13 mouse cellular contexts compared by ENCODE assay signal in genomic region chr9:102607471-102607870, GRCm38 (mm10). TPM values are rescaled to one million over a fixed set of nuclear protein-coding genes. Genes with fewer than 3 reads are reported as not detected.
DNase-seq lines count a peak whose midpoint lies in the region; ATAC-seq and TF ChIP-seq lines count a peak whose summit lies in the region.
"Had no signal": no experiment of that assay in that cellular context is flagged by ENCODE, and none has a peak within 500 bp of the region (broad histone marks: within the 10 kb centered on the region; RNA-seq: fewer than 3 reads in every experiment).

No protein-coding gene starts in this region.

- POLR2A ChIA-PET in Patski (lab: Charles Lee), result no interaction called here

- peak overlapping the region; percentile 50 for H3K27ac ChIP-seq in heart, embryonic 10.5 days
- H3K27ac ChIP-seq in liver, postnatal 0 days (ENCODE audit: low read depth), result no peak overlapping the region
- H3K27ac ChIP-seq in liver, embryonic 11.5 days (ENCODE audit: low read depth, low read length), result no peak overlapping the region
- H3K27ac ChIP-seq in cortical plate, adult 2 months (ENCODE audit: insufficient read depth, low read length), result no peak overlapping the region
- H3K27ac ChIP-seq: heart, embryonic 15.5 days; hindbrain, embryonic 15.5 days; liver, embryonic 12.5 days; midbrain, embryonic 13.5 days had no signal

- no peak for TF ChIP-seq EP300 in liver, postnatal 0 days (IDR thresholded peaks at IDR 0.05; ENCODE audit: low read depth)

- H3K36me3 ChIP-seq in heart, embryonic 10.5 days, result peaks cover 46% of the 10 kb centered on the region
- H3K36me3 ChIP-seq in liver, postnatal 0 days (replicated peaks; ENCODE audit: insufficient read depth, low read length), result peaks cover 5% of the 10 kb centered on the region; the same call in 1 of the 2 replicates
- peaks cover 7% of the 10 kb centered on the region for H3K36me3 ChIP-seq in liver, embryonic 11.5 days (ENCODE audit: control insufficient read depth, insufficient read depth, low read length)

- DNase-seq in heart, embryonic 10.5 days (ENCODE audit: low spot score), result peak; percentile 74
- no peak for DNase-seq in heart, adult 18-20 months
- DNase-seq in liver, postnatal 0 days, result no peak
- DNase-seq in liver, embryonic 11.5 days (ENCODE audit: low spot score), result no peak
- no peak for DNase-seq in Patski (ENCODE audit: low read depth, low spot score)
- no peak for DNase-seq in frontal cortex, postnatal 36 days (ENCODE audit: low spot score in 2 of 2)
- DNase-seq: adrenal gland, postnatal 14 days; thymus, postnatal 4 days had no signal

- peaks cover 8% of the 10 kb centered on the region for H3K4me1 ChIP-seq in heart, embryonic 10.5 days
- H3K4me1 ChIP-seq in liver, postnatal 0 days (ENCODE audit: insufficient read depth), result no peaks in the 10 kb centered on the region
- H3K4me1 ChIP-seq in liver, embryonic 11.5 days (replicated peaks; ENCODE audit: control insufficient read depth, insufficient read depth, low read length), result no peaks in the 10 kb centered on the region
- H3K4me1 ChIP-seq in cortical plate, adult 2 months (ENCODE audit: control insufficient read depth, insufficient read depth, low read length), result no peaks in the 10 kb centered on the region
- H3K4me1 ChIP-seq: hindbrain, embryonic 15.5 days; liver, embryonic 12.5 days; midbrain, embryonic 13.5 days had no signal

- TF ChIP-seq POLR2A in cortical plate, adult 2 months (IDR thresholded peaks at IDR 0.05; ENCODE audit: extremely low read depth, insufficient read depth, low read length), result no peak

- WGBS in heart, embryonic 10.5 days, result 56% methylated on average over 5 of the region's 5 CpGs
- WGBS in liver, postnatal 0 days (ENCODE audit: insufficient replicate concordance), result 70% methylated on average over 5 of the region's 5 CpGs
- 67% methylated on average over 5 of the region's 5 CpGs for WGBS in liver, embryonic 11.5 days

- no peak overlapping the region for H3K9ac ChIP-seq in liver, postnatal 0 days (replicated peaks)
- no peak overlapping the region for H3K9ac ChIP-seq in liver, embryonic 11.5 days (ENCODE audit: low read depth, low read length)
- H3K9ac ChIP-seq: heart, embryonic 15.5 days; hindbrain, embryonic 15.5 days; liver, embryonic 12.5 days; midbrain, embryonic 13.5 days had no signal

- H3K27me3 ChIP-seq in heart, embryonic 10.5 days (ENCODE audit: insufficient read depth, poor library complexity, severe bottlenecking), result no peaks in the 10 kb centered on the region
- H3K27me3 ChIP-seq in liver, postnatal 0 days (ENCODE audit: insufficient read depth, low read length), result no peaks in the 10 kb centered on the region
- H3K27me3 ChIP-seq in liver, embryonic 11.5 days (replicated peaks; ENCODE audit: control insufficient read depth, insufficient read depth, low read length), result no peaks in the 10 kb centered on the region
- H3K27me3 ChIP-seq in Patski, result no peaks in the 10 kb centered on the region
- H3K27me3 ChIP-seq: heart, embryonic 15.5 days; hindbrain, embryonic 15.5 days; liver, embryonic 12.5 days; midbrain, embryonic 13.5 days had no signal

- ATAC-seq in liver, postnatal 0 days, result no peak
- no peak for ATAC-seq in liver, embryonic 11.5 days (replicated peaks; ENCODE audit: low FRiP score)
- no peak for ATAC-seq in Patski
- ATAC-seq: liver, embryonic 12.5 days; midbrain, embryonic 13.5 days had no signal

- no peaks in the 10 kb centered on the region for H3K9me3 ChIP-seq in heart, embryonic 10.5 days
- H3K9me3 ChIP-seq in liver, postnatal 0 days (ENCODE audit: low read length), result no peaks in the 10 kb centered on the region
- H3K9me3 ChIP-seq in liver, embryonic 11.5 days (ENCODE audit: control insufficient read depth, low read length), result no peaks in the 10 kb centered on the region
- H3K9me3 ChIP-seq: heart, embryonic 15.5 days; hindbrain, embryonic 15.5 days; liver, embryonic 12.5 days; midbrain, embryonic 13.5 days had no signal

- CTCF ChIA-PET in Patski (lab: Charles Lee), result no interaction called here

- peak; percentile 28; the same call in 1 of the 2 replicates for TF ChIP-seq CTCF in liver, postnatal 0 days (IDR thresholded peaks at IDR 0.05; ENCODE audit: low read depth)
- peak; percentile 43 for TF ChIP-seq CTCF in Patski (IDR thresholded peaks at IDR 0.05)
- TF ChIP-seq CTCF in cortical plate, adult 2 months (IDR thresholded peaks at IDR 0.05; ENCODE audit: extremely low read depth, insufficient read depth, low read length), result peak; percentile 35; the same call in 1 of the 2 replicates

- no peak overlapping the region for H3K4me2 ChIP-seq in liver, postnatal 0 days (ENCODE audit: low read depth, low read length)
- no peak overlapping the region for H3K4me2 ChIP-seq in liver, embryonic 11.5 days
- H3K4me2 ChIP-seq: heart, embryonic 15.5 days; hindbrain, embryonic 15.5 days; liver, embryonic 12.5 days; midbrain, embryonic 13.5 days had no signal

- in situ Hi-C loops in Patski (cut with MboI; ENCODE audit: low pct_unique_long_range_greater_than_20kb), result no loop called here

- H3K4me3 ChIP-seq in heart, embryonic 10.5 days, result no peak overlapping the region
- H3K4me3 ChIP-seq in liver, postnatal 0 days (ENCODE audit: low read depth, low read length), result no peak overlapping the region
- H3K4me3 ChIP-seq in liver, embryonic 11.5 days (ENCODE audit: low read depth, low read length), result no peak overlapping the region
- H3K4me3 ChIP-seq in cortical plate, adult 2 months (ENCODE audit: insufficient read depth, low read length), result no peak overlapping the region
- H3K4me3 ChIP-seq: heart, embryonic 15.5 days; hindbrain, embryonic 15.5 days; liver, embryonic 12.5 days; midbrain, embryonic 13.5 days had no signal

RNA-seq across cellular contexts. Expression of gene Anapc13, which starts 18.6 kb away (rescaled TPM):
- polyA plus RNA-seq in heart, embryonic 10.5 days (2016; fragmentation: Nextera tagmentation; extraction: Ambion mirVana), result 183 and 186 TPM in 2 replicates
- 100 to 1,000 TPM; 357 to 368 TPM for total RNA-seq in heart, adult 18-20 months (2021)
- 123 and 126 TPM in 2 replicates for polyA plus RNA-seq in liver, postnatal 0 days (2015; fragmentation: Nextera tagmentation; extraction: Ambion mirVana)
- 141 and 149 TPM in 2 replicates for polyA plus RNA-seq in liver, embryonic 11.5 days (2014; fragmentation: Nextera tagmentation; extraction: Ambion mirVana)
- 113 TPM for polyA plus RNA-seq in Patski (2021)
- polyA plus RNA-seq in cortical plate, adult 2 months (2012; rRNA removed), result 145 and 170 TPM in 2 replicates

RNA-seq across cellular contexts. Expression of gene Cep63, which starts 18.9 kb away (rescaled TPM):
- polyA plus RNA-seq in heart, embryonic 10.5 days (2016; fragmentation: Nextera tagmentation; extraction: Ambion mirVana), result 51.9 and 53.4 TPM in 2 replicates
- total RNA-seq in heart, adult 18-20 months (2021), result 10 to 100 TPM; 52.5 to 59.4 TPM
- 15.5 and 16.6 TPM in 2 replicates for polyA plus RNA-seq in liver, postnatal 0 days (2015; fragmentation: Nextera tagmentation; extraction: Ambion mirVana)
- 39.1 and 41.6 TPM in 2 replicates for polyA plus RNA-seq in liver, embryonic 11.5 days (2014; fragmentation: Nextera tagmentation; extraction: Ambion mirVana)
- polyA plus RNA-seq in Patski (2021), result 33.9 TPM
- 36.7 and 37.8 TPM in 2 replicates for polyA plus RNA-seq in cortical plate, adult 2 months (2012; rRNA removed)
